Mouse (Mus musculus): Measurements from ENCODE around the gene Cyb5d2.
A peak's percentile ranks its signal among the peaks of the same experiment; 100 is the strongest.

Gene Cyb5d2

GRCm38 (mm10) chr11:72795455-72796295 lies at the start of gene Cyb5d2, which contains the start of gene Zzef1:
Cyb5d2 (minus strand) TSS chr11:72796142.
Zzef1 (plus strand) TSS chr11:72796226.
- peak; percentile 98 for DNase-seq (ENCODE audit: low read depth)

DNA sequence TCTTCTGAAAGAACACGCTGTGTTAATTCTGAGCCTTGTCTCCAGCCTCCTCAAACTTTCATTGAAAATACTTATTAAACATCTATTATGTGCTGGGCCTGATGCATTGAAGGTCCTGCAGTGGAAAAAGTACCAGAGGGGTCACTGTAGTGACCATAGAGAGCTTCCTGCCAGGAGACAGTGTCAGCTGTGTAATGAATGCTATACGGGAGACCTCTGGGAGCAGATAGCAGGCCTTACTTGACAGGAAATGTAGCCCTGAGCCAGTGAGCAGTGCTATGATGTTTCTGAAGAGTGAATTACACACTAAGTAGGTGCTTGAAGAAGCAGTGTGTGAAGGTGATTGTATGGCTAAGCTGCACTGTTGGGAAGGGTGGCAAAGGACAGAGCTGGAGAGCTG lies 49.6 kb upstream of the Cyb5d2 start:
- no peak for DNase-seq (ENCODE audit: low read depth)

GRCm38 (mm10) chr11:72843576-72843975 lies 47.6 kb upstream of the Cyb5d2 start:
- DNase-seq (ENCODE audit: low read depth) = peak; percentile 11

DNA sequence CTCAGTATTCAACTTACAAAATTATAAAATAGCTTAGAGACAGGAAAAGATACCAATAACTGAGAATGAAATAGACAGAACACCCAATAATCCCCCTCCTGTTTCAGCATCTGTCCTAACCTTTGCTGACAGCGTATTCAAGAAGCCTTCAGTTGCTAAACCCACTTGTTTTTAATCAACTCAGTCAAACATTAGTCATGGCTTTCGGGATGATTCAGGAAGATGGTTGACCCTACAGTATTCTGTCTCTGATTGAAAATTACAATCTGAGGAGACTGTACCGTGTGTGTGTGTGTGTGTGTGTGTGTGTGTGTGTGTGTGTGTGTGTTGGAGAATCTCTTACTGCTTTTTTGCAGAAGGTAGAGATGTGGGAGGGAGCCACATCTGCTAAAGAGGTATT lies 46.8 kb upstream of the Cyb5d2 start:
- DNase-seq (ENCODE audit: low read depth) = peak; percentile 20

GRCm38 (mm10) chr11:72829869-72830268 lies 33.9 kb upstream of the Cyb5d2 start:
- no peak for DNase-seq (ENCODE audit: low read depth)

DNA sequence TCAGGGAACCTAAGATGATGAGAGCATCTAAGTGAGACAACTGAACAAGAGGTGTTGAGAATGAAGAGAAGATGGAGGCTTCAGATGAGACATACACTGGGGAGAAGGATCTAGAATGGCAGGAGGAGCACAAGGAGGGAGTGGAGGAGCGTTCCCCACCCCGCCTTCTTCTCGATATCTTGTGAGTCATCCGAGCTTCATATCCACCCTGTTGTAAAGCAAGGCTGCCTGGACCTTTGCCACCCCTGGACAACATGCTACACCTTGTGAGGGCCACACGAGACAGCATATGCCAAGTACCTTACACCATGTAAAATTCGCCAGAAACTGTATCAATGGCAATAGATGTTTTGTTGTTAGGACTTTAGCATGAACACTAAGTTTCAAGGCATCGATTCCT lies 25.1 kb upstream of the Cyb5d2 start:
- DNase-seq (ENCODE audit: low read depth) = no peak

DNA sequence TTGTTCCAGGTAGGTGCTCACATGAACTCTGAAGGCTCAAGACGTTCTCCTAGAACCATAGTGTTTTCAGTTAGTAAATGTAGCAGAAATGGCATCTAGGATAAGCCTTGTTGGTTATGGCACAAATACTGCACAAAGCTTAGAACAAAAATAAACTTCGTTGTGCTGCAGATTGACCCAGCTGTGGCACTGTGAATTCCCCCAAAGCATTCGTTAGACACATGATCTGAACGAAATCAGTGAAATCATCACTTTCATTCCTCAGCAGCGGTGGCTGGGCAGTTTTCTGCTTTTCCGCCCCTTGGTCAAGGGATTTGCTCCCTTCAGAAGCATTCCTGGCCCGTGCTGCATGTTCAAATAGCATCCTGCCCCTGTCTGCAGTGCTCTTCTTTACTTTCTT lies 22.1 kb upstream of the Cyb5d2 start:
- DNase-seq (ENCODE audit: low read depth) = no peak

DNA sequence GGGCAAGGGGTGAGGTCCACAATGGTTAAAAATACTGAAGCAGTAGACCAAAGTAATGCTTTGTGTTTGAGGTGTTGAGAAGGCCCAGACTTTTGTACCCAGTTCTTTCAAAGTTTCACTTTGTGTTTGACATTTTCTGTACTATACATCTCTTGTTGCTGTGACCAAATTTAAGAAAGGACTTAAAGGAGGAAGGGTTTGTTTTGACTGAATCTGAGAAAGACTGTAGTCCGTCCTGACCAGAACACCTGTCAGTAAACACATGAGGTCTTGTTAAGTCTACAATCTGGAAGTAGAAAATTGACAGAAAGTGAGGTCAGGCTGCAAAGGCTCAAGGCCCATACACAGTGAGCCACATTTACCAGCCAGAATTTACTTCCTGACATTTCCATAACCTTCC lies 20.9 kb upstream of the Cyb5d2 start:
- DNase-seq (ENCODE audit: low read depth) = no peak

GRCm38 (mm10) chr11:72814188-72814587 lies 18.2 kb upstream of the Cyb5d2 start:
- no peak for DNase-seq (ENCODE audit: low read depth)

GRCm38 (mm10) chr11:72813687-72814086 lies 17.7 kb upstream of the Cyb5d2 start:
- no peak for DNase-seq (ENCODE audit: low read depth)

- DNase-seq (ENCODE audit: low read depth) = no peak
These were observed 12.1 kb upstream of the Cyb5d2 start for GRCm38 (mm10) chr11:72807992-72808391.

- no peak for DNase-seq (ENCODE audit: low read depth)
These were observed 10.6 kb upstream of the Cyb5d2 start for GRCm38 (mm10) chr11:72806556-72806955.

- no peak for DNase-seq (ENCODE audit: low read depth)
These were observed 9.3 kb upstream of the Cyb5d2 start for GRCm38 (mm10) chr11:72805232-72805631.

GRCm38 (mm10) chr11:72804586-72804985 lies 8.6 kb upstream of the Cyb5d2 start:
- no peak for DNase-seq (ENCODE audit: low read depth)

- DNase-seq (ENCODE audit: low read depth) = no peak
These were observed 7.1 kb upstream of the Cyb5d2 start for GRCm38 (mm10) chr11:72803038-72803437.

- no peak for DNase-seq (ENCODE audit: low read depth)
These were observed 5.2 kb upstream of the Cyb5d2 start for GRCm38 (mm10) chr11:72801182-72801581.

- no peak for DNase-seq (ENCODE audit: low read depth)
These were observed 2.2 kb upstream of the Cyb5d2 start for GRCm38 (mm10) chr11:72798112-72798511.

- peak; percentile 23 for DNase-seq (ENCODE audit: low read depth)
These were observed 914 bp upstream of the Cyb5d2 start for GRCm38 (mm10) chr11:72796773-72797338.

DNA sequence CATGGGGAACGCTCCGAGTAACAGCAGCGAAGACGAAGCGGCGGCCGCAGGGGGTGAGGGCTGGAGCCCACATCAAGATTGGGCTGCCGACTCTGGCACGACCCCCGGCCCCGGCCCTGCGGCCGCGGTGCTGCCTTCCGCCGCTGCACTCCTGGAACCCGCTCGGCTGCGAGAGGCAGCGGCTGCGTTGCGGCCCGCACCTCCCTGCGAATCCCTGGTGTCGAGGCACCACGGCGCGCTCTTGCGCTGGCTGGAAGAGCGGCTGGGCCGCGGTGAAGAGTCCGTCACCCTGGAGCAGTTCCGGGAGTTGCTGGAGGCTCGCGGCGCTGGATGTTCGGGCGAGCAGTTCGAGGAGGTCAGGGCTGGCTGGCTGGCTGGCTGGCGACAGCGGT lies 350 bp upstream of the Cyb5d2 start:
- no peak for DNase-seq (ENCODE audit: low read depth)

GRCm38 (mm10) chr11:72795149-72795454 lies 840 bp downstream of the Cyb5d2 start:
- no peak for DNase-seq (ENCODE audit: low read depth)

GRCm38 (mm10) chr11:72792033-72792432 lies 3.9 kb downstream of the Cyb5d2 start:
- DNase-seq (ENCODE audit: low read depth) = no peak

GRCm38 (mm10) chr11:72782503-72782902 lies 13.4 kb downstream of the Cyb5d2 start:
- DNase-seq (ENCODE audit: low read depth) = no peak

DNA sequence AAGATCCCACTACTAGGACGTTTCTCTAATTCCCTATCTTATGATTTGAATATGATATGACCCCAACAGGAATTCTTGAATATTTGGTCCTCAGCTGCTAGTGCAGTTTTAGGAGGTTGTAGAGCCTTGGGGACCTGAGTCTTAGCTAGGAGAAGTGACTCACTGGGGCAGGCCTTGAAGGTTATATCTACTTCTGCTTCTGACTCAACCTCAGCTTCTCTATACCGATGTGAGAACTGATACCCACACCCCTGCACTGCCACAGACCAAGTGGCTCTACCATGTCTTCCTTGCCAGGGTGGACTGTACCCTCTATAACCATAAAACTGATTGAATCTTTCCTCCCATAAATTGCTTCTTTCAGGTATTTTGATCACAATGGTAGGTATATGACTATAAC lies 13.8 kb downstream of the Cyb5d2 start:
- DNase-seq (ENCODE audit: low read depth) = peak; percentile 67

DNA sequence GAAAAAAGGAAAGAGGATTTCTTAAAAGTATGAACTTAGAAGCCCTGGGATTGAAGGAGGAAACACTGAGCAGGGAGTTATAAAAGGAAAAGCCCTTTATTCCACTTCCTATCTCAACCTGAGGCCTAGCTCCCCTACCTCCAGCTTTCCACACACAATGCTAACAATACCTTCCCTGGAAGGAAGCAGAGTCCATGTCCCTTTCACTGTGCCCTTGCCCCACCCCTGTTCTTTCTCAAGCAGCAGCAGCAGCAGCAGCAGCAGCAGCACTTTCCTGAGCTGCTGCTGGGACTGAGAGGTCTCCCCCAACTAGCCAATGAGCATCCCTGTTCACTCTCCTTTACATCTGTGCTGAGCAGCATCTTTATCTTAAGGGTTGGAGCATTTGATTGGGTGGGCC lies 17.0 kb downstream of the Cyb5d2 start:
- no peak for DNase-seq (ENCODE audit: low read depth)

All from 416B (cell line).